Mouse (Mus musculus): ENCODE measurements around the gene Numb. TPM values are rescaled to one million over a fixed set of nuclear protein-coding genes. Genes with fewer than 3 reads are reported as not detected.

The Numb gene
- total and polyA plus RNA-seq, 3 experiments, result 34.4 to 65.8 (median 58.1) TPM

- no peak for ATAC-seq (ENCODE audit: extremely low read depth, insufficient number of reproducible peaks, low FRiP score, poor library complexity, severe bottlenecking)
- H3K27me3 ChIP-seq (ENCODE audit: insufficient read depth, low read length), result peaks cover 29% of the 10 kb centered on the region
- peaks cover 49% of the 10 kb centered on the region for H3K36me3 ChIP-seq (replicated peaks)
- H3K9me3 ChIP-seq (replicated peaks), result no peaks in the 10 kb centered on the region
- TF ChIP-seq CTCF (IDR thresholded peaks at IDR 0.05; ENCODE audit: low read depth, low read length) (no peak), TAL1 (conservative IDR thresholded peaks at IDR 0.05; ENCODE audit: low read depth, low read length) (no peak), POLR2AphosphoS5 (IDR thresholded peaks at IDR 0.05; ENCODE audit: insufficient replicate concordance, low read depth, low read length) (no peak), GATA1 (IDR thresholded peaks at IDR 0.05; ENCODE audit: borderline replicate concordance, low read length) (no peak), GATA2 (IDR thresholded peaks at IDR 0.05; ENCODE audit: borderline replicate concordance, low read depth, low read length) (no peak)
- no peak for DNase-seq (ENCODE audit: low spot score)
- H3K4me1 ChIP-seq (ENCODE audit: insufficient read depth, low read depth, low read length), result no peaks in the 10 kb centered on the region
- no peak overlapping the region for H3K4me3 ChIP-seq (ENCODE audit: low read depth, low read length)
Measured at GRCm38 (mm10) chr12:83790749-83791148, 131.0 kb downstream of the Numb start.

DNA sequence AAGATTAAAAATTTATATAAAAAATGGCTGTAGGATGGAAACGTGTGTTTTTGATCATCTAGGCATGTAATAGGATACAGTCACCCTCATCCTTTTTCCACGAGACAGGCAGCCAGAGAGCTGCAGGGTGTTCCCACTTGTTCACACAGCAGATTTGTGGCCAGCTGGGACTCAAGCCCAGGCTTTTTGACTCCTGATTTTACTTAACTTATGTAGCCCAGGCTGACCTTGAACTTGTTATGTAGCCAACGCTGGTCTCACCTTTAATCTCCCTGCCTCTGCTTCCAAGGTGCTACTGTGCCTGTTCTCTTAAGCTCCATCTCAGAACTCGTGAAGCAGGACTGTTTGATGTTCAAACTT lies 132.0 kb downstream of the Numb start:
- no peak for DNase-seq (ENCODE audit: low spot score)
- Histone ChIP-seq H3K4me1 (ENCODE audit: insufficient read depth, low read depth, low read length) (no peaks in the 10 kb centered on the region), H3K9me3 (replicated peaks) (no peaks in the 10 kb centered on the region), H3K36me3 (replicated peaks) (peaks cover 39% of the 10 kb centered on the region), H3K4me3 (ENCODE audit: low read depth, low read length) (no peak overlapping the region), H3K27me3 (ENCODE audit: insufficient read depth, low read length) (peaks cover 35% of the 10 kb centered on the region)
- TF ChIP-seq GATA1 (IDR thresholded peaks at IDR 0.05; ENCODE audit: borderline replicate concordance, low read length) (no peak), GATA2 (IDR thresholded peaks at IDR 0.05; ENCODE audit: borderline replicate concordance, low read depth, low read length) (no peak), POLR2AphosphoS5 (IDR thresholded peaks at IDR 0.05; ENCODE audit: insufficient replicate concordance, low read depth, low read length) (no peak), CTCF (IDR thresholded peaks at IDR 0.05; ENCODE audit: low read depth, low read length) (no peak), TAL1 (conservative IDR thresholded peaks at IDR 0.05; ENCODE audit: low read depth, low read length) (no peak)
- ATAC-seq (ENCODE audit: extremely low read depth, insufficient number of reproducible peaks, low FRiP score, poor library complexity, severe bottlenecking), result no peak

DNA sequence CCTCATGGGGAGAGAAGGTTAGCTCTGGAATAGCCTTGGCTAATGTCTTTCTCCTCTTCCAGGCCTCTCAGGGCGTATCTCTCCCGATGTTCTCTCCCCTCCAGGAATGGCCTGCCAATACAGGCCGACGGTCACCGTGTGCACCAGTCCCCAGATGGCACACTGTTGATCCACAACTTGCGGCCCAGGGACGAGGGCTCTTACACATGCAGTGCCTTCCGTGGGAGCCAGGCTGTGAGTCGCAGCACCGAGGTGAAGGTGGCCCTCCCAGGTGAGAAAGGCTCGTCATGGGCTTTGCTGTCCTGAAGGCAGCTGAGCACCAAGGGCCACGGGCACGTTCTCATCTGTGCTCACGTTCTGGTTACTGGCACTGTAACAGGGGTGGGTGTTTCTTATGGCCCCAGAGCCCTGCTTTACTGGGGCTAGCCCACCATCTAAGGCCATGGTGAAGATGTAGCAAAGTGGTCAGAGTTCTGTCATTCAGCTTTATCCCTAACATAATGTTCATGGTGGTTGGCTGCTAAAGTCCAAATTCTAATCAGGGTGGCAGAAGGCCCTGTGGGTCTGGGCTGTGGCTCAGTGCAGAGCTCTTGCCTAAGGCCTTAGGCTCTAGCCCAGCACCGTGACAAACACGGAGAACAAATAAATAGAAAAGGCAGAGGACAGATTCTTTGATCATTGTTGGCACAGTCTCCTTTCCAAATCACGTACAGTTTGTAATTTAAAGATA lies 132.5 kb downstream of the Numb start:
- ATAC-seq (ENCODE audit: extremely low read depth, insufficient number of reproducible peaks, low FRiP score, poor library complexity, severe bottlenecking), result no peak
- Histone ChIP-seq H3K4me1 (ENCODE audit: insufficient read depth, low read depth, low read length) (no peaks in the 10 kb centered on the region), H3K9me3 (replicated peaks) (no peaks in the 10 kb centered on the region), H3K4me3 (ENCODE audit: low read depth, low read length) (0 out of 2 replicates have a peak overlapping the region, but pooled peaks have one; percentile 7), H3K27me3 (ENCODE audit: insufficient read depth, low read length) (peaks cover 40% of the 10 kb centered on the region), H3K36me3 (replicated peaks) (peaks cover 38% of the 10 kb centered on the region)
- TF ChIP-seq POLR2AphosphoS5 (IDR thresholded peaks at IDR 0.05; ENCODE audit: insufficient replicate concordance, low read depth, low read length) (no peak), CTCF (IDR thresholded peaks at IDR 0.05; ENCODE audit: low read depth, low read length) (no peak), TAL1 (conservative IDR thresholded peaks at IDR 0.05; ENCODE audit: low read depth, low read length) (no peak), GATA2 (IDR thresholded peaks at IDR 0.05; ENCODE audit: borderline replicate concordance, low read depth, low read length) (no peak), GATA1 (IDR thresholded peaks at IDR 0.05; ENCODE audit: borderline replicate concordance, low read length) (no peak)
- DNase-seq (ENCODE audit: low spot score), result no peak

DNA sequence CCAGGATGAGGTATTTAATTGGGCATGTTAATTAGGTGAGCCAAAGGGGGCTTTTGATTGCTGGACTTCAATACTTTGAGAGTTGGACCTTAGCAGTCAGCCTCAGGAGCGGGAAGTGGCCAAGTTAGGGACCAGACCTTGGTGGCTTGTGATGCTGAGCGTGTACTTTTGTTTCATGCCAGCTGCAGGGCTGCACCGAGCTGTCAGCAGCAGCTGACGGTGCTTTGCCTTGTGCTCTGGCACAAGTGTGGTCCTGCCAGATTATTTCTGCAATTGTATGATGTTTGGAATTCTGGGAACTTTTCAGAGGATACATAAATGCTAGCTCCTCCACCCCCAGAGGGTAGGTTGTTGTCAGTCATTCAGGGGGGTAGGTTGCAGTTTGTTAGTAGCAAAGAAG lies 136.4 kb downstream of the Numb start:
- no peak for ATAC-seq (ENCODE audit: extremely low read depth, insufficient number of reproducible peaks, low FRiP score, poor library complexity, severe bottlenecking)
- DNase-seq (ENCODE audit: low spot score), result no peak
- Histone ChIP-seq H3K27me3 (ENCODE audit: insufficient read depth, low read length) (peaks cover 73% of the 10 kb centered on the region), H3K36me3 (replicated peaks) (peaks cover 5% of the 10 kb centered on the region), H3K9me3 (replicated peaks) (no peaks in the 10 kb centered on the region), H3K4me3 (ENCODE audit: low read depth, low read length) (no peak overlapping the region), H3K4me1 (ENCODE audit: insufficient read depth, low read depth, low read length) (no peaks in the 10 kb centered on the region)
- TF ChIP-seq GATA1 (IDR thresholded peaks at IDR 0.05; ENCODE audit: borderline replicate concordance, low read length), result no peak
- no peak for TF ChIP-seq TAL1 (conservative IDR thresholded peaks at IDR 0.05; ENCODE audit: low read depth, low read length)
- TF ChIP-seq GATA2 (IDR thresholded peaks at IDR 0.05; ENCODE audit: borderline replicate concordance, low read depth, low read length), result no peak
- TF ChIP-seq CTCF (IDR thresholded peaks at IDR 0.05; ENCODE audit: low read depth, low read length), result no peak
- no peak for TF ChIP-seq POLR2AphosphoS5 (IDR thresholded peaks at IDR 0.05; ENCODE audit: insufficient replicate concordance, low read depth, low read length)

DNA sequence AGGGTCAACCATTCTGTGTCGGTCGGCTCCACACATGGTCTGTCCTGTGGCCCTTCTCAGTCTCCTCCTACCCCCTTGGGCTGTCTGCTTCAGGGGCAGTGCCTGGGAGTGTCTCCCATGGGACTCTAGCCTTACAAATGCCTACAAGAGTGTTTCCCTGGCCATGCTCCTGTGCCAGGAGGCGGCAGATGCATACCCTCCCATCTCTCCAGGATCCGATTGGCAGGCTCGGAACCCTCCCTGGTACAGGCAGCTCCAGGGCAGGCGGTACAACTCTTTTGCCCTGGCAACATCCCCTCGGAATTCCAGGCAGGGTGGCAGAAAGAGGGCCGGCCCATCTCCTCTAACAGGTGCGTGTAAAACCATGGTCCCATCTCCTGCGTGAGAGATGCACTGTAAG lies 139.1 kb downstream of the Numb start:
- TF ChIP-seq POLR2AphosphoS5 (IDR thresholded peaks at IDR 0.05; ENCODE audit: insufficient replicate concordance, low read depth, low read length) (no peak), GATA1 (IDR thresholded peaks at IDR 0.05; ENCODE audit: borderline replicate concordance, low read length) (no peak), TAL1 (conservative IDR thresholded peaks at IDR 0.05; ENCODE audit: low read depth, low read length) (no peak), CTCF (IDR thresholded peaks at IDR 0.05; ENCODE audit: low read depth, low read length) (no peak), GATA2 (IDR thresholded peaks at IDR 0.05; ENCODE audit: borderline replicate concordance, low read depth, low read length) (no peak)
- H3K4me3 ChIP-seq (ENCODE audit: low read depth, low read length), result no peak overlapping the region
- ATAC-seq (ENCODE audit: extremely low read depth, insufficient number of reproducible peaks, low FRiP score, poor library complexity, severe bottlenecking) (no peak), DNase-seq (ENCODE audit: low spot score) (no peak)
- H3K9me3 ChIP-seq (replicated peaks), result no peaks in the 10 kb centered on the region
- H3K27me3 ChIP-seq (ENCODE audit: insufficient read depth, low read length), result peaks cover 81% of the 10 kb centered on the region
- H3K4me1 ChIP-seq (ENCODE audit: insufficient read depth, low read depth, low read length), result no peaks in the 10 kb centered on the region
- H3K36me3 ChIP-seq (replicated peaks), result no peaks in the 10 kb centered on the region

DNA sequence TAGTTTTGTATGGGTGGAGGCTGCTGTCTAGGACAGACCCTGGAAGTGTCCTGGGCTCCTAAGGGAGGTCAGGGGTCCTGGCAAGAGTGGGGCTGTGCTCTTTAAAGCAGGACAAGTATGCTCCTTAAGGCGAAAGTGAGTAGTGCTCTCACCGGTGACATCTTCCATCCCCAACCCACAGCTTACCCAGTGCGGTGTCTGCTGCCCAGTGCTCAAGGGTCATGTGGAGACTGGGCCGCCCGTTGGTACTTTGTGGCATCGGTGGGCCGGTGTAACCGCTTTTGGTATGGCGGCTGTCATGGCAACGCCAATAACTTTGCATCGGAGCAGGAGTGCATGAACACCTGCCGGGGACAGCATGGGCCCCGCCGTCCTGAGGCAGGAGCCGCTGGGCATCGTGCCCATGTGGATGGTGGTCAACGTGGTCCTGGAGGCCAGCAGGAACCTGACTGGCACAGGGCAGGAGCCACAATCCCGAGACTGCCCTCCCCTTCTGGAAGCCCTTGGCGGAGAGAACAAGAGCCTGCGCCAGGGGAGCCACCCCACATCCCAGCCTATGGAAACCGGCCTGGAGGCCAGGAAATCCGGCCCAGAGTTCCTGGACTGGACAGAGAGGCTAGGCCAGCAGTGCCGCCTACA lies 140.0 kb downstream of the Numb start:
- TF ChIP-seq POLR2AphosphoS5 (IDR thresholded peaks at IDR 0.05; ENCODE audit: insufficient replicate concordance, low read depth, low read length) (no peak), TAL1 (conservative IDR thresholded peaks at IDR 0.05; ENCODE audit: low read depth, low read length) (no peak), GATA2 (IDR thresholded peaks at IDR 0.05; ENCODE audit: borderline replicate concordance, low read depth, low read length) (no peak), GATA1 (IDR thresholded peaks at IDR 0.05; ENCODE audit: borderline replicate concordance, low read length) (no peak), CTCF (IDR thresholded peaks at IDR 0.05; ENCODE audit: low read depth, low read length) (no peak)
- ATAC-seq (ENCODE audit: extremely low read depth, insufficient number of reproducible peaks, low FRiP score, poor library complexity, severe bottlenecking), result no peak
- peaks cover 86% of the 10 kb centered on the region for H3K27me3 ChIP-seq (ENCODE audit: insufficient read depth, low read length)
- H3K4me3 ChIP-seq (ENCODE audit: low read depth, low read length), result no peak overlapping the region
- no peak for DNase-seq (ENCODE audit: low spot score)
- no peaks in the 10 kb centered on the region for H3K4me1 ChIP-seq (ENCODE audit: insufficient read depth, low read depth, low read length)
- H3K9me3 ChIP-seq (replicated peaks), result no peaks in the 10 kb centered on the region
- peaks cover 4% of the 10 kb centered on the region for H3K36me3 ChIP-seq (replicated peaks)
